Mouse (Mus musculus): ENCODE results near the gene Olfr33.

Olfr33 gene

GRCm38 (mm10) chr7:102718970-102719369 is at the start of gene Olfr33:
Olfr33 (minus strand) TSS chr7:102719070.
- in situ Hi-C loops (cut with MboI, MseI): no loop called here

DNA sequence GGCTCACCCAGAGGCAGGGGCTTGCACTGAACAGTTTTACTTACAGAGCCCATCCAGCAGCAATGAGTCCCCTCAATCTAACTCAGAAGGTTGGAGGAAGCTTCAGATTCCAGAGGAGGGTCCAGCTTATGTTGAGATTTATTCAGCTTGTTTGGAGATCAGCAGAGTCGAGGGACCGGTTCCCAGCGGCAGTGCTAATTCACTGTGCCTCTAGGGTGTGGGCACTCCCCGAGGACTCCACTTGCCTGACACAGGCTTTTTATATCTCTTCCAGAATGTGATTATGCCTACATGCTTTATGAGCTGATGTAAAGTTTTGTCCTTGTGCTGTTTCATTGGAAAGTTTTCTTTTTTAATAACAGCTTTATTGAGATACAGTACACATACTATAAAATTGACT is 40.4 kb upstream of the Olfr33 start, which contains the start of the genes Olfr560 and Olfr78:
TSS of gene Olfr560 (minus strand) at position 101 of the 400 bp plus-strand sequence.
TSS of gene Olfr78 (minus strand) at position 206 of the 400 bp plus-strand sequence.
- in situ Hi-C loops (cut with MboI, MseI): no loop called here

DNA sequence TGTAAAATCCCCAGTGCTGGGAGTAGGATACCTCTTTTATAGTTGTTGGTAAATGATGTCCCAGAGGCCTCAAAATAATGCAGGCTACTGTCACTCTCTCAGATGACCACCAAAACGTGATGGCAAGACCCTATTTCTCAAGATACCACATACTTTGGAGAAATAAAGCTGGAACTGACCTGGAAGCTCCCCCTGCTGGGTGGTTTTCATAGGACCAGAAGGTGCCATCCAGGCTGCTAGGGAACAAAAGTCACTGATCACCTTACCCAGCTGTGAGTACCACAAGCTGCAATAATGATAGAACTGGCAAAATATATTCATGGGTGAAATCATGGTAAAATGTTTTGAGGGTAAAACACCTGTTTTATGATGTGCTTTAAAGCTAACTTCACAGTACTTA is 33.2 kb upstream of the Olfr33 start:
- in situ Hi-C loops (cut with MboI, MseI): no loop called here

DNA sequence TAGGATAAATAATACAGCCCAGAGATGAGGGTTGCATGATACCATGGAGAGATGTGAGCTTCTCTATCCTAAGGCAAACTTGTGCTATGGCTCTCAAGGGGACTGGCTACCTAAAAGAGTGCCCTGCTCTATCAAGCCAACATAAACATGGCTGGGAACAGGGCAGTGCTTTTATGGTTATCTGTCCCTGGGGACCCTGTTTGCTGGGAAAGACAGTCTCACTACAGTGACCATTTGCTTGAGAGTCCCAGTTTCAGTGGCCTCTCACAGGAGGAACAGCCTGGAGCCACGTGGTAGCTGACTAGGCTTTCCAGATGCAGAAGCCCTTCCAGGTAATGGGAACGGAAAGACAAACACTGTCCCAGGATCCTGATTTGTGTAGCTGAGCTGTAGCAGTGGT is 18.8 kb upstream of the Olfr33 start:
- in situ Hi-C loops (cut with MboI, MseI): no loop called here

DNA sequence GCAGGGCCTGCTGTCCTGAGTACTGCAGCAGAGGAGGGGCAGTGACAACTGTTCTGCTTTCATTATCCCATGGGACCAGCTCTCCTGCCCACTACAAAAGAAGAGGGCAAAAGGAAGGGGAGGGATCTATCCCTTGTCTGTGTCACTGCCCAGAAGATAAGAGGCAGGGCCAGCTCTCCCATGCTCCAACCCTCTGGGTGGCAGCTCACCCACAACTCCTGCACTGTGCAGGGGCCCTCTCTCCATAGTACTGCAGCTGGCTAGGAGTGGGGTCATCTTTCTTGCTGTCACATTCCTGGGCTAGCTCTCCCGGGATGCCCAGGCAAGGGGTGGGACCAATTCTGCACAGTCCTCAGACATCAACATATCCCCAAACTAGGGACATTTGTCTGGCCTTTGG is 14.9 kb upstream of the Olfr33 start:
- in situ Hi-C loops (cut with MboI, MseI): no loop called here

DNA sequence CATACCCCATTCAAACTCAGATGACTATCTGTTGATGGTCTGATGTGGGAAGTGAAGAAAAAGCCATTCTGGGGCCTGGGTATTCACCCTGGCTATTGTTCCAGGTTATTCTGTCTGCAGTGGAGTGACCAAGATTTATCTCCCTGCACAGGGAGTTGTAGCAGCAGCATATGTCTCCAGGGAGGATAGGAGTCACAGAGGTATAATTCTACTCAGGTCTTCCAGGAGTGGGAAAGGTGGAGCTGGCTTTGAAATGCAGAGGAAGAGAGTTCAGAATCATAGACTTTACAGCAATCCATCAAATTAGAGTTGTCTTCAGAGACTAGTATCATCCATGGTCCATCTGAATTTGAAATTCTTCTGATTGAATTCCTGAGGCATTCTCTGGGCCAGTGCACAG is 8.5 kb upstream of the Olfr33 start, which contains the start of gene Olfr559:
TSS of gene Olfr559 (minus strand) at position 101 of the 400 bp plus-strand sequence.
- in situ Hi-C loops (cut with MboI, MseI): no loop called here

- in situ Hi-C loops (cut with MboI, MseI): no loop called here
Measured at GRCm38 (mm10) chr7:102701915-102702314, 17.0 kb downstream of the Olfr33 start, which contains the start of gene Olfr558. Olfr558 (plus strand) TSS chr7:102702215.

DNA sequence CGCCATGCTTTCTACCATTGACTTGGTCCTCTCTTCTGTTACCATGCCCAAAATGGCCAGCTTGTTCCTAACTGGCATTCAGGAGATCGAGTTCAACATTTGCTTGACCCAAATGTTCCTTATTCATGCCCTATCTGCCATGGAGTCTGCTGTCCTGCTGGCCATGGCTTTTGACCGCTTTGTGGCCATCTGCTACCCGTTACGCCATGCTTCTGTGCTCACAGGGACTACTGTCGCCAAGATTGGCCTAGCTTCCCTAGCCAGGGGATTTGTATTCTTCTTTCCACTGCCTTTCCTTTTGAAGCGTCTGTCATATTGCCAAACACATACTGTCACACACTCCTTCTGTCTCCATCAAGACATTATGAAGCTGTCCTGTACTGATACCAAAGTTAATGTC is 20.4 kb downstream of the Olfr33 start:
- in situ Hi-C loops (cut with MboI, MseI): loop anchor here (5.0 to 10.0 kb wide), 3 partner anchors 184 to 1209 kb away; no protein-coding TSS in a partner anchor

DNA sequence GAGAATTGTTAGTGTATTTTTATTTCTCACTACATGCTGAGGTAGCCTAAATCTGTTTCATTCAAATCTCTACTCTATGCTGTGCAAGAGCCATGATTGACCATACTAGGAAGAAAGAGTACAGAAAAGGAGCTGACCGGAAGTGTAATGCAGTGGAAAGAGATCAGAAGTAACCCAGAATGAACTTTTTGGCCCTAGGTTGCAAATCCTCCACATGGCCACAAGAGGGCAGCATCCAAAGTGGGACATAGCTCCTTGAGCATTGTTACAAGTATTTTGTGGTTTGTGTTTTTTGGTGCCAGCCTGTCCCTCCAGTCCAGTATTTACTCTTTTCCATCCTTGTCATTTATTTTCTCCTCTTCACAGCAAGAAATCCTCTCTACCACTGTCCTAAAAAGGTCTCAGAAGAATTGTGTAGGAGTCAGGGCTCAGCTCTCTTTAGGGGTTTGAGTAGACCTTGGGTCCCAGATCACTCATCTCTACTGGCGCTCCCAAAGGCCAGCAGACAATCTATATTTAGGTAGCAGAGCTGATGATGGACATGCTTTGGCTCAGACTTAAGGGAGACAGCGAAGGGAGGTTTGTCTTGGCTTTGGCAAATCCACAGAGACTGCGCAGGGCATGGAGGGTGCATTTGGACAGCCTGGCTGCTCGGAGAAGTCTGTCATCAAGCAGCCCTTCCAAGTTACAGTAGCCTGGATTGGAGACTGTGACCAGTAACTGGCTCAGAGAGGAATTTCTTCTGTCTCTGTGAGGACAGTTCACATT is 23.3 kb downstream of the Olfr33 start, which contains the start of gene Olfr557:
TSS of gene Olfr557 (plus strand) at position 553 of the 768 bp plus-strand sequence.
- in situ Hi-C loops (cut with MboI, MseI): loop anchor here (5.0 to 10.0 kb wide), 3 partner anchors 181 to 1212 kb away; no protein-coding TSS in a partner anchor

GRCm38 (mm10) chr7:102686944-102687501 is 31.8 kb downstream of the Olfr33 start, which contains the start of gene Trim68:
Trim68 (minus strand) TSS chr7:102687327.
- in situ Hi-C loops (cut with MboI, MseI): no loop called here

DNA sequence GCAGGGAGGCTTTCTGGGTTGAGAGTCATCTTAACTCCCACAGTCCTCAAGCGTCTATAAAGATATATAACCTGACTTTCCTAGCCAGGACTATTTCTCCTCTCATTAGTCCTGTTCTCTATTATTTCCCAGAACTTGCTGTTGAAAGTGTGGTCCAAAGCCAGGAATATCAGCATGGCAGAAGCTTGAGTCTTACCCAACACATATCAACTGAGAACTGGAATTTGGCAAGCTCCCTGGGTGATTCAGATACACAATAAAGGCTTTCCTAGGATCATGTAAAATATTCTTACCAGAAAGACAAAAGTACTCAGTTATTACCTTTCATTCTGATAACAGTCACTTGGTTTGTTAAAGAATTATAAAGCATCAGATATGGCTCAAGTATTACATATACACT is 37.0 kb downstream of the Olfr33 start:
- in situ Hi-C loops (cut with MboI, MseI): no loop called here

DNA sequence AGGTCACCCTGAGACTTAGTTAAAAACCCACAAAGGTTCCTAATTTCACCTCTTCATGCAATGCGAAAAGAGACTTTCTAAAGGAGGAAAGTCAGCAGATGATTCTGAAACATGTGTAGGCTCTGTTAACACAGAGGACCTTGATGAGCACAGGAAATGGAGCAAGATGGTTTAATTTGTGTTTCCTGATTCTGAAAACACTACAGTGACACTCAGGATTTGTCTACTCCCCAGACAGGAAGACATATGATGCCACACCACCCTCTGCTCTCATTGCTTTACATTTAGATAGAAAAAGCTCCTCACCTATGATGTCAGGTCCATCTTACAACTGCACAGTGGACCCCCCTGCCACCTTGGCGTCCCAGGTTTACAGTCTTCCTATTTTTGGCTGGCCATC is 42.6 kb downstream of the Olfr33 start:
- in situ Hi-C loops (cut with MboI, MseI): no loop called here

DNA sequence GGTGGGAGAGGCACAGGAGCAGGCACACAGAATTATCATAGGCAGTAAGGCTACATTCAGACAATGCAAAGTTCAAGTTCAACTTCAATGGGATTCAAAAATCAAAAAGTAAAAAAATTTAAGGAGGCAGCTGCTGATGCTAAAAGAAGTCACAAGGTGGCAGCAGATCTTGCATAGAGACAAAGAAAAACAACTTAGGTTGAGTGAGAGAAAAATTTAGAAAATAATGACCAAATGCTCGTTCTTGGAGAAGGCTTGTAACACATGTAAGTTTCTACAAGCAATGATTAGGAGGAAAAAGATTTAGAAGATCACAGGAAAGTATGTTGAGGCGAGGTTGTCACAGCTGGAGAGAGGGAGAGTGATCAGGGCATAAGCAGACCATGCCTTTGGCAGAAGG is 53.5 kb downstream of the Olfr33 start:
- in situ Hi-C loops (cut with MboI, MseI): loop anchor here (10.0 kb wide), 1 partner anchor 249 kb away; the partner anchor contains the start of gene Olfr571

GRCm38 (mm10) chr7:102664599-102664998 is 54.3 kb downstream of the Olfr33 start, which contains the start of gene Olfr556:
Olfr556 (plus strand) TSS chr7:102664899.
- in situ Hi-C loops (cut with MboI, MseI): loop anchor here (10.0 kb wide), 1 partner anchor 250 kb away; the partner anchor contains the start of gene Olfr571

Data from T-helper 2 cell (primary cell).